Mouse (Mus musculus) hematopoietic stem cell, adult 5-6 weeks (primary cell): ENCODE measurements around the gene Nfatc2. TPM values are rescaled to one million over a fixed set of nuclear protein-coding genes. Genes with fewer than 3 reads are reported as not detected.

Source experiments
- ATAC-seq, 2 experiments: fragments of 125-278 bp in 1 of 2; replicated peaks in 1 of 2; 2 replicates each; pipeline ENCODE4 v1.8.0; 2016 to 2017; ENCODE audit warnings: inconsistent platforms in 2 of 2, mild to moderate bottlenecking in 2 of 2, moderate number of reproducible peaks in 2 of 2, low read depth in 1 of 2, moderate TSS enrichment in 1 of 2; ENCODE audit not compliant: low FRiP score in 2 of 2, poor library complexity in 2 of 2, severe bottlenecking in 2 of 2, insufficient read depth in 1 of 2, low TSS enrichment in 1 of 2
- total RNA-seq: library from RNA; stranded (forward); fragments of 172-1452, 232-1000 nt; gene quantifications from 2 replicates; pipeline ENCODE4 v1.2.3, GENCODE M21; 2017

The Nfatc2 gene
- total RNA-seq, 1 experiment from 2014 or later = 5.6 TPM

GRCm38 (mm10) chr2:168614170-168614872, 12.9 kb upstream of the Nfatc2 start:
- ATAC-seq = no peak

- ATAC-seq = no peak
Observed at GRCm38 (mm10) chr2:168613092-168613880, 11.8 kb upstream of the Nfatc2 start.

GRCm38 (mm10) chr2:168610941-168611340, 9.5 kb upstream of the Nfatc2 start:
- no peak for ATAC-seq

GRCm38 (mm10) chr2:168609653-168610248, 8.3 kb upstream of the Nfatc2 start:
- no peak for ATAC-seq

- no peak for ATAC-seq
Observed at GRCm38 (mm10) chr2:168608125-168608564, 6.7 kb upstream of the Nfatc2 start.

GRCm38 (mm10) chr2:168604655-168605070, 3.2 kb upstream of the Nfatc2 start:
- peak; percentile 47 to 52; a peak in 3 of 4 replicates for ATAC-seq

- ATAC-seq = no peak
Observed at GRCm38 (mm10) chr2:168602387-168602741, 907 bp upstream of the Nfatc2 start.

GRCm38 (mm10) chr2:168600750-168601490, 537 bp downstream of the Nfatc2 start:
- no peak for ATAC-seq

- peak; percentile 68 to 79 for ATAC-seq
Observed at GRCm38 (mm10) chr2:168595693-168596092, 5.8 kb downstream of the Nfatc2 start.

GRCm38 (mm10) chr2:168593676-168594075, 7.8 kb downstream of the Nfatc2 start:
- ATAC-seq = no peak

GRCm38 (mm10) chr2:168593004-168593403, 8.5 kb downstream of the Nfatc2 start:
- ATAC-seq = no peak

GRCm38 (mm10) chr2:168591076-168591475, 10.4 kb downstream of the Nfatc2 start:
- ATAC-seq = no peak

GRCm38 (mm10) chr2:168590556-168590955, 10.9 kb downstream of the Nfatc2 start:
- peak; percentile 26 to 35 for ATAC-seq

- ATAC-seq = peak; percentile 15; a peak in 1 of 4 replicates
Observed at GRCm38 (mm10) chr2:168590168-168590551, 11.3 kb downstream of the Nfatc2 start.

GRCm38 (mm10) chr2:168589368-168590167, 11.9 kb downstream of the Nfatc2 start:
- peak; percentile 18 to 44; a peak in 3 of 4 replicates for ATAC-seq

GRCm38 (mm10) chr2:168588591-168589367, 12.7 kb downstream of the Nfatc2 start:
- ATAC-seq = peak; percentile 67 to 79
